Mouse (Mus musculus): ENCODE measurements around the gene Ramp2.

Gene Ramp2

DNA sequence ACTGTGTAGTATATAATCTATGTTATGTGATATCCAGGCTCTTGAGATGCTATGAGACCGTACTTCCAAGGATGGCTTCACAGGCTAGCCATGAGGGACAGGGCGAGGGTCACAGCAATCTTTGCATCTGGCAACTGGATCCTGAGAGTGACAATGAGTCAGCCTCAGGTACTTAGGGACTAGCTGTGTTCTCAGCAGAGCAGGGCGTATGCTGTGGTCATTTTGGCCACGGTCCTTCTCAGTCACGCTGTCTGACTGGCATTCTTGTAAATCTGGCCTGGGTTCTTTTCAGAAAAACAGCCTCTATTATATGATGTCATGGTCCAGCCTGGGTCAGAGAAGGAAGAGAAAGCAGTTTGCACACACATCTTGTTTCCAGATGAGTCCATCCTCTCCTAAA is 9.0 kb upstream of the Ramp2 start:
- no peak for DNase-seq

DNA sequence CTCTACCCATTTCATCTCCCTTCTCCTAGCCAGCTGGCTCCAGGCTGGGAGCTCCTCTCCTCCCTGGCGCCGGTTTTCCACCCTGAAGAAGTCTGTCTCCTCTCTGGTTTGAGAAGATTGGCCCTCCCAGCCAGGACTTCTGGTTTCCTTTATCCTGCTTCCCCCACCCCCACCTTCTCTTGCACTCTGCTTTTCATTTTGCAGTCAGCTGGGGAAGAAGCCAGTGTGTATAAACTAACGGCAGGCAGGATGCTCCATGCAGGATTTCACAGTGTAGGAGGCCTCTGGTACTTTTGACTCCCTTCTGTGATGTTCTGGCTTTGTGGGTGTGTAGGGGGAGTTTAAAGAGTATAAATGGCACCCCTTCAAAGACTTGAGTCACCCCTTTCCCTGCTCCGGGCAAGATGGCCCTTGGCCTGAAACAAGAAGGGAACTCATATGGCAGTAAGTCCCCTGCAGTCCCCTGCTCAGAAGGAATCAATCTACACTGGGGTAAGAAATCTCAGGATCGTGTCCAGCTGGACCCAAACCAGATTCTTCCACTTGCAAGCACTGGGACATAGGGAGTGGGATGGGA is 7.7 kb upstream of the Ramp2 start:
- DNase-seq, result peak; percentile 27

DNA sequence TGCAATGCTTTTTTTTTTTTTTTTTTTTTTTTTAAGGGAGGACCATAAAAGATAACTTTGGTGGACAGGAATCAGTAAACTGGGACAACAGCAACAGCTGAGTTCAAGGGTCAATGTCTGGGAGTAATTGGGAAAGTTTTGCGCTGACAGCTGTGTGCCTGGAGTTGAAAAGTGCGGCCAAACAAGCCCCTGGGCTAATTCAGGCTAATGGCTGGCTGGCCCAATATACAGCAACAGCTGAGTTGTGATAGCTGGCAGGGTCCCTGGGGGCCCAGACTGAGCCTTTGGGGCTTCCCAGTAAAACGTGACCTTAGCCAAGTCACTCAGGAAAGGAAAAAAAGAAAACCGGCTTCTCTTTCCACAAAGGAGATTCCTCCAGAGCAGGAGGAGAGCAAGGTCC is 757 bp upstream of the Ramp2 start:
- DNase-seq, result peak; percentile 74

DNA sequence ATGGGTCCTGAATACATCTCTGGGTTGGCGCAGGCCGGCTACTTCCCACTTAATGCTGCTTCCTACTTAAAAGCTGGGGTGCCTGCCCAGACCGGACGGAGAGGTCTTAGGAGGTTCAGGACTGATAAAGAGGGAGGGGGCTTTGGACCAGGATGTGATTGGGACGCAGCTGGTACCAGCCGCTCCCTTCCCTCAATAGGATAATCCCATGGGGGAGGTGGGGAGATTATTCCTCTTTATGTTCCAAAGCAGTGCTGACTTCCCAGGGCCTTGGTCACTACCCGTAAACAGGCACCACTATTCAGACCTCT is 829 bp downstream of the Ramp2 start:
- DNase-seq, result no peak

DNA sequence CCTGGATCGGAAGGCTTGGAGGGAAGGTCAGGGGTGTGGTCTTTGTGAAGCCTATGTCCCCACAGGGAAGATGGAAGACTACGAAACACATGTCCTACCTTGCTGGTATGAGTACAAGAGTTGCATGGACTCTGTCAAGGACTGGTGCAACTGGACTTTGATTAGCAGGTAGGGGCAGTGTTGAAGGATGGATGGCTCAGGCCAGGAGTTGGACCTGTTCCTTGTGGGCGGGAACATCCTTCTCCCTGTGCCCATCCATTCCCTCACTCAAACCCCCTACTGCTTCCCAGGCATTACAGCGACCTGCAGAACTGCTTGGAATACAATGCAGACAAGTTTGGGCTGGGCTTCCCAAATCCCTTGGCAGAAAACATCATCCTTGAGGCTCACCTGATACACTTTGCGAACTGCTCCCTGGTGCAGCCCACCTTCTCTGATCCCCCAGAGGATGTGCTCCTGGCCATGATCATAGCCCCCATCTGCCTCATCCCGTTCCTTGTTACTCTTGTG is 1.7 kb downstream of the Ramp2 start:
- no peak for DNase-seq

DNA sequence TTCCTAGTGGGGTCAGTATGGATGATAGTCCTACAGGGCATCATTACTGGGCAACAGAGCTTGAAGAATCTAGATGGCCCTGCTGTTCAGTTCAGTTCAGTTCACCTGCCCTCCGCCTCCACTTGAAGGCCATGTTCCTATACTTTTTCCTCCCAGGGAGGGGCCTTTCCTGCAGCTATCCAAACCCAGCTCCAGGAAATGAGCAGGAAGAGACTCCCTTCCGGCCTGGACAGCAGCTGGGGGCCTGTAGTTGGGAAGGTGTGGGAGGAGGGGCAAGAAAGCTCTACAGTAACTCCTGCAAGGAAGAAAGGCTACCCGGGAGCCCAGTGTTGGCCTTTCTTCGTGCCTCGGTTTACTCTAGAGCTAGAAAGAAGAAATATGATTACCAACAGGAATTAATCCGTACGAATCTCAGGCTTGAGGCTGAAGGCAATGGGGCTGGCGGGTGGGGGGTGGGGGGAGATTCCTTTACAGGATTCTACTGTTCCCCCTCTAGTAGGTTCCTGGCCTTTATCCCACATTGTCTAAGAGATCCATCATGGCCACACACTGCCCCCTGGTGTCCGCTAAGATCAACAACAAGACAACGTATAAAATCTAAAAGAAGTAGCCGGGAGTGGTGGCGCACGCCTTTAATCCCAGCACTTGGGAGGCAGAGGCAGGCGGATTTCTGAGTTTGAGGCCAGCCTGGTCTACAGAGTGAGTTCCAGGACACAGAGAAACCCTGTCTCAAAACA is 2.6 kb downstream of the Ramp2 start:
- DNase-seq, result peak; percentile 79

DNA sequence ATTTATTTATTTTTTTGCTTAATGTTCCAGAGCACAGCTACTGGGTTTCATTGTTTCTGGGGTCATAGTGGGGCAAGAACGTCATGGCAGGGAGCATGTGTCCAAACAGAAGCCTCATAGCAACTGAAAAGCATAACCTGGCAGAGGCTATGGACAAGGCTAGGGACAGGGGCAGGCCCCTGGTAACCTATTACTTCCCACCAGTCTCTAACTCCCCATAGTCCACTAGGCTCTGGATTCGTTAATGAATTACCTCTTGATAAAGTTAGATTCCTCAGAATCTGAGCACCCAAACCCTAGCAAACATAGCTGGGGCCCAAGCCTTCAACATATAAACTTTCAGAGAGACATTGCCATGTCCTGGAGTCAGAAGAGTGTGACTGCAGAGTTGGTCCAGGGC is 5.2 kb downstream of the Ramp2 start:
- no peak for DNase-seq

DNA sequence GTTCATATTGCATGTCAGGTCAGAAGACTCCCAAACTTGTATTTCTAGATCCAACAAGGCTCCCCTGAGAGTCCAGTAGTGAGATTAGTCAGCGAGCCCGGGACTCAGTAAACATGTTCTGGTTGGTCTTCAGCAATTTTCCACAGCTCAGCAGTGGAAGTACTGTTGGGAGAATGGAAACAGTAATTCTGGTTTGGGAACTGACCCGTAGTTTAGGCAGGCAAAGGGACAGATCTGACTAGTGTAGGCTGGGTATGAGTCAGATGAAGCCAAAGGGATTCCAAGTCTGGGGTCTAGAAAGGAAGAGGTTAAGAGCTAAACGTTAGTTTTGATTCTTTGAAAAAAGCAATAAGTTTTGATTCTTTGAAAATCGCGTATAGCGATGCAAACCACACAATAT is 7.1 kb downstream of the Ramp2 start:
- no peak for DNase-seq

DNA sequence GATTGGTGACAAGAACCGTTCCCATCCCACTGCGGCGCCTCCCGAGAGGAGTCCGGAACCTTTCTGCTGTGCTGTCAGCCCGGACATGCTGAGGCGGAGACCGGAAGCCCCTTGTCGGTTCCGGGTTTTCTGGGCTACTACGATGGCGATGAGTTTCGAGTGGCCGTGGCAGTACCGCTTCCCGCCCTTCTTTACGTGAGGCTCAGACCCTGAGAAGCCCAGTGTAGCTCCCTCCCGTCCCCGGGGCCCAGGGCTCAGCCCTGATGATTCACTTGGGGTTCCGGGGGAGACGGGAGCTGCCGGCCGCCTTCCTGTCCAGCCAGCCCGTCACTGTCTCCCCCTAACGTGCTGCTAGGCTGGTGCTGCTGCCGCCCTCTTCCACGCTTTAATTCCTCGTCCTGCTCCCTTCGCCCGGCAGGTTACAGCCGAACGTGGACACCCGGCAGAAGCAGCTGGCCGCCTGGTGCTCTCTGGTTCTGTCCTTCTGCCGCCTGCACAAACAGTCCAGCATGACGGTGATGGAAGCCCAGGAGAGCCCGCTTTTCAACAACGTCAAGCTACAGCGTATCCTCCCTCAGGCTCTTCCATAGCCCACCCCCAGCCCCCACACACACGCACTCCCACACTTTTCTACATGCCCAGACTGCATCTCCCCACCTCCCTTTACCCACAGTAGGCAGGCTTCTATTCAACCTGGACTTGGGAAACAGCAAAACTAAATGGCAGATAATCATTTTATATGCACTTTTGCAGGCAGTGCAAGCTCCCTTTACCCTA is 8.0 kb downstream of the Ramp2 start, which contains the start of gene Vps25:
Gene Vps25, plus strand, starts transcription at position 95 of the 777 bp plus-strand sequence.
- peak; percentile 92 for DNase-seq

DNA sequence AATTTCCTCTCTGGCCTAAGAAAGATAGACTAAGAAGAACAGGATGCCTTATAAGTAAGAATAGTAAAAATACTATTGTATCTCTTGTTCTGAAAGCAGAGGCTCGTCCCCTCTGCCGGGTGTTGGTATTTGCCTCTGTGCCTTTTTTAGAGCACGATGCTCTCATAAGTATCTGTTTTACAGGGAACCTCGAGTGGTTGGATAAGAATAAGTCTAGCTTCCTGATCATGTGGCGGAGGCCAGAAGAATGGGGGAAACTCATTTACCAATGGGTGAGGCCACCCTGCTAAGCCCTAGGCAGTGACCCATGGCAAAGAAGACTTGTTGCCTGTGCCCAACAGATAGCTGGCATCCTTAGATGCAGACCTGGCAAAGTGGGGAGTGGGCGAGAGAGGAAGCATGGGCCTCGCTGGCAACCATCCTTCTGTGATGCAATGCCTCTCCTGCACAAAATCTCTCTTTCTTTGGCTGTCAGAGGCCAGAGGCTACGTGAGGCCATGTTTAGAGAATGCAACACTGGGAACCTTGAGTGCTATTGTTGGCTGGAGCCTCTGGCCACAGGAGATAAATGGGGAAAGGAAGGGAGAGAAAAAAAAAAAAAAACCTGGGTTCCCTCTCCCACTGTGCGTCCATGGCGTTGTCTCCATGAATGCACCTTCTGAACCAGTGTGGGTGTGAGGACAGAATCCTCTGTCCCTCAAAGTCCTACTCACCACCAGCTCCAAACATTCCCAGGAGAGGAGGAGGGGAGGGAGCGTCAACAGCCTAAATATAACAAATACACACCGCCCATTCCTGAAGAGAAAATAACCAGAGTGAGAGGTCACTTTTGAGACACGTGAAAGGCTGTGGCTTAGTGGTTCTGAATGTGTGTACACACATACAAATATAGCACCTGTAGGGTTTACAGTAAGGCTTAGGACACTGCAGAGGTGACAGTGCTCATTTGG is 10.3 kb downstream of the Ramp2 start:
- no peak for DNase-seq

DNA sequence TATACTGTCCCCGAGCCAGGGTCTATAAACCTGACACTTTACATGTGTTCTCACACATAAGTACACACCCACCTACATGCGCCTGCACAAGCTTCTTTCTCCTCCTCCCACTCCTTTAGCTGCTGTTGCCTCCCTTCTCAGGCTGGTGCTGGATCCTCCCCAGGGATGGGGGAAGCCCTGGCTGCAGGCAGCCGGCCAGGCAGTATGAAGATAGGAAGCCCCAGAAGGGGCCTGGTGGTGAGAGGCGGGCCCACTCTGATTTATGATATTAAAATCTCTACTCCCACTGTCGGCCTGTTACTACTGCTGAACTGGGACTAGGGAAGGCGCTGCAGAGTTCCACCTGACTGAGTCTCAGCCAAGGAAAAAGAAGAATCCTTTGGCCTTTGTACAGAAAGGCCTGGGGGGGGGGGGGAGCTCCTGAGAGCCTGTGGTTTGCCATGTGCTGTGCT is 13.5 kb downstream of the Ramp2 start:
- DNase-seq, result peak; percentile 36

DNA sequence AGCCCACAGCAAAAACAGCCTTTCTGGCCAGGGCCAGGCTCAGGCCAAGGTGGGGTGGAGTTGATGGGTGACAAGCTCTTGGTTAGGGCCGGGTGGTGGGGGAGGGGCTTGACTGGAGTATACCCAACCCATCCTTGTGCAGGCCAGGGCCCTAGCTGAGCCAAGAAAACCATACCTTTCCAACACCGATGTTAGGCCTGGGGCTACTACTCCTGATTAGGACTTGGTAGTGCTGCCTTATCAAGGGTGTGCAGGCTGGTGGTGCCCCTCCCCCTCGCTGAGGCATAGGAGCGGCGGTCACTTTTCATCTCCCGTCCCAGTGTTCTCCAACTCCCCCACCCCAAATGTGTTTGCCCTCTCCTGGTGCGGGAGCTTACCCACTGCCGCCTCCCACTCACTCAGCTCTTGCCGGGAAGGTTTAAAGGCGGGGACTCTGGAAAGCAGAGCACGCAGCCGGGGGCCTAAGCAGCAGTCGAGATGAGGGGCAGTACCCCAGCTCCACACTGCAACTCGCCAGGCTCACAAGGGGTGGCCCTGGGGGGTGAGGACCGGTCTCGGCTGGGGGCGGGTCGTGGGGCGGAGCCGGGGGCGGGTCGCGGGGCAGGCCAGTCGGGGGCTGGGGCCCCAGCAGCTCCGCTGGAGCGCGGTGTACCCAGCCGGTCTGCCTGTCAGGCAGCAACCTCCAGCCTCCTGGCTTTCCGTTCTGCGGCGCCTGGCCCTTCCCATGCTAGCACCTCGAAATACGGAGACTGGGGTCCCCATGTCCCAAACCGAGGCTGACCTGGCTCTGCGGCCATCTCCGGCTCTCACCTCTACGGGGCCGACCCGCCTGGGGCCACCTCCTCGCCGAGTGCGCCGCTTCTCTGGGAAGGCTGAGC is 14.4 kb downstream of the Ramp2 start, which contains the start of gene Wnk4:
Gene Wnk4, plus strand, starts transcription at position 620 of the 878 bp plus-strand sequence.
- DNase-seq, result peak; percentile 85

DNA sequence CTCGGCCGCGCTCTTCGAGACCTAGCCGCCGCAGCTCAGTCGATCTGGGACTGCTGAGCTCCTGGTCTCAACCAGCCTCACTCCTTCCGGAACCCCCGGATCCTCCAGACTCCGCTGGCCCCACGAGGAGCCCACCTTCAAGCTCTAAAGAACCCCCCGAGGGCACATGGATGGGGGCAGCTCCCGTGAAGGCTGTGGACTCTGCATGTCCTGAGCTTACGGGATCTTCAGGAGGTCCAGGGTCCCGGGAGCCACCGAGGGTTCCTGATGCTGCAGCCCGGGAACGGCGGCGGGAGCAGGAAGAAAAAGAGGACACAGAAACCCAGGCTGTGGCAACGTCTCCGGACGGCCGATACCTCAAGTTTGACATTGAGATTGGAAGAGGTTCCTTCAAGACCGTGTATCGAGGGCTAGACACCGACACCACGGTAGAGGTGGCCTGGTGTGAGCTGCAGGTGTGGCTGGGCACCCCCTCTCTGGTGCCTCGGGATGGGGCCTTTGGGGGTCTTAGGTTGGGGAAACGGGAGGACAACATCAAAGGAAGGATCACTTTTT is 15.1 kb downstream of the Ramp2 start:
- peak; percentile 27 for DNase-seq

DNA sequence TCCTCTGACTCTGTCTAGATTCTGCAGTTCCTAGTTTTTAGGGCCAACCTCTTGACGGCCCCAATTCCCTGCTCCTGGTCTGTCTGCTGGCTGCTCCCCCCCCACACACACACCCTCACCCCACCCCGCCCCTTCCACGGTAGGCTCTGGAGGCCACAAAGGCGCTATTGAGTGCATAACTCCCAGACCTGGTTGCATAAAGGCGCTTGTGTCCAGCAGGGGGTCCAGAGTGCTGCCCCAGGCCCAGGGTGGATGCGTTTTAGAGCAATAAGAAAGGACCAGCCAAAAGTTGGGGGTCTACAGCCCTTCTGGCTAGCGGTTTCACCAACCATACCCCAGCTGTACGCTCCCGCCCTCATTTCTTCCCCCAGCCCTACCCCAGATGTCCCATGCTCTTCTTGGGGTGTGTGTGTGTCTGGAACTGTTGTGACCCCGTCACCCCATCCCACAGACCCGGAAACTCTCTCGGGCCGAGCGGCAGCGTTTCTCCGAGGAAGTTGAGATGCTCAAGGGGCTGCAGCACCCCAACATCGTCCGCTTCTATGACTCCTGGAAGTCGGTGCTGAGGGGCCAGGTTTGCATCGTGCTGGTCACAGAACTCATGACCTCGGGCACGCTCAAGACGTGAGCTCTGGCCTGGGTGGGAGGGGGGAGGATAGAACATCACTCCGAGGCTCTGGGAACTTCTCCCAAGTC is 16.6 kb downstream of the Ramp2 start:
- DNase-seq, result peak; percentile 64

DNA sequence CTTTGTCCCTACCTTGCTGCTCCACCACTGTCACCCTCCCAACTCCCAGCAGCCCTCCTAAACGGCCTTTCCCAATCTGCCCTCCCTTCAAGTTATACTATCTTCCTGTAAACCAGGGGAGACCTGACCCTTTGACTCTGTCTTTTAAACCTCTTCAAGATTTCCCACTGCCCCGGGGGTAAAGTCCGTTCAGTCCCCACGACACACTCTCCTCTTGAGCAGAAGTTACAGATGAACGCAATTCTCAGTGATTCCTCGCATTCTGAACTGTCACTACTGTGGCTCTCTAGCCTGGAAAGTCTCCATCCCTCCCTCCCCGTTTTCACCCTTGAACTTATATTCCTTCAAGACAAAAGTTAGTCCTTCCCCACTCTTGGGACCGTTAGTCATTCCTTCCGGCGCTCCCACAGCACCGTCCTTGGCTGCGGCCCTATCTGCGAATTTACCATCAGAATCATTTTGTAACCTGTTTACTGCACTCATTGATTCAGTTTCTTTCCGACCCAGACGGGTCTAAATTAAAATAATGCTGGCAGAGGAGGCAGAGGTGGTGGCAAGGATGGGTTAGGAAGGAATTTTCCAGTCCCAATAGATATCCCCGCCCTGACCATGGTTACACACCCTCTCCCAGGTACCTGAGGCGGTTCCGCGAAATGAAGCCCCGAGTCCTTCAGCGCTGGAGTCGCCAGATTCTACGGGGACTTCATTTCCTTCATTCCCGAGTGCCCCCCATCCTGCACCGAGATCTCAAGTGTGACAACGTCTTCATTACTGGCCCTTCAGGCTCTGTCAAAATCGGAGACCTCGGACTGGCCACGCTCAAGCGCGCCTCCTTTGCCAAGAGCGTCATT is 17.5 kb downstream of the Ramp2 start:
- DNase-seq, result peak; percentile 37

DNA sequence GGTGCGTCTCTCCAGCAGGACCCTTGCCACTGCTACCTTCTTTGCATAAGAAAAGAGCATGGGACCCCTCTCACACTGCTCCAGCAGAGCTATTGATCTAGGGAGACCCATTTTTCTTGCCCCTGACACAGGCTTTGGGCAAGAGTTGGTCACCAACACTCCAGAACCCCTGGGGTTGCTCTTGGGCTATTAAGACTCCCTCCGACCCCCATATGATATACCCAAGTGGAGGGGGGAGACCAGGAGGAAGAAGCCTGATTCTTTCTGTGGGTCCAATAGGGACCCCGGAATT is 18.1 kb downstream of the Ramp2 start:
- no peak for DNase-seq

DNA sequence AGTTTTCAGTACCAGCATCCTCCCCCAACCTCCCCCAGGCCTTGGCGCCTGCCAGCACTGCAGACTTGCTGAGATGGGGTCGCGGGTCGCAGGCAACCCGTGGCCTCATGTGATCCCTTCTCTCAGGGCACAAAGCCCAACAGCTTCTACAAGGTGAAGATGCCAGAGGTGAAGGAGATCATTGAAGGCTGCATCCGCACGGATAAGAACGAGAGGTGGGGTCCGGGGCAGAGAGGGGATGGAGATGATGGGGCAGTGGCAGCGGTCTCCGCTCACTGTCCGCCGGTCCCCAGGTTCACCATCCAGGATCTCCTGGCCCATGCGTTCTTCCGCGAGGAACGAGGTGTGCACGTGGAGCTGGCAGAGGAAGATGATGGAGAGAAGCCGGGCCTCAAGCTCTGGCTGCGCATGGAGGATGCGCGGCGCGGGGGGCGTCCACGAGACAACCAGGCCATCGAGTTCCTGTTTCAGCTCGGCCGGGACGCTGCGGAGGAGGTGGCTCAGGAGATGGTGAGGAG is 19.2 kb downstream of the Ramp2 start:
- DNase-seq, result peak; percentile 57

DNA sequence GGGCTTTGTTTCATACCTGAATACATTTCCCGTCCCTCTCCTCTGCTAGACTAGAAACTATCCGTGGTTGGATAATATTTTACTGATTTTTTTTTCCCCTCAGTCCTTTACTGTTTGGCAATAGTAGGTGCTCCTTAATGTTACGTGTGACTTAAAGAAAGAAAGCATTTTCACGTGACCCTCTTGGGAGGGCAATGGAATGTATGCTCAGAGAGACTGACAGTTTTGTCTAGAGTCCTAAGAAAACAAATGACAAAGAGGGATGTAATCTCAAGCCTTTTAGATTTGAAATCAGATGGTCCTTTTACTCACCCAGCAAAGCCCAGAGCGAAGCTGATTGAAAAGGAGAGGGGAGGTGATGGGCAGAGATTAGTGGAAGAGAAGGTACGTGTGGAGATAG is 20.1 kb downstream of the Ramp2 start:
- no peak for DNase-seq

DNA sequence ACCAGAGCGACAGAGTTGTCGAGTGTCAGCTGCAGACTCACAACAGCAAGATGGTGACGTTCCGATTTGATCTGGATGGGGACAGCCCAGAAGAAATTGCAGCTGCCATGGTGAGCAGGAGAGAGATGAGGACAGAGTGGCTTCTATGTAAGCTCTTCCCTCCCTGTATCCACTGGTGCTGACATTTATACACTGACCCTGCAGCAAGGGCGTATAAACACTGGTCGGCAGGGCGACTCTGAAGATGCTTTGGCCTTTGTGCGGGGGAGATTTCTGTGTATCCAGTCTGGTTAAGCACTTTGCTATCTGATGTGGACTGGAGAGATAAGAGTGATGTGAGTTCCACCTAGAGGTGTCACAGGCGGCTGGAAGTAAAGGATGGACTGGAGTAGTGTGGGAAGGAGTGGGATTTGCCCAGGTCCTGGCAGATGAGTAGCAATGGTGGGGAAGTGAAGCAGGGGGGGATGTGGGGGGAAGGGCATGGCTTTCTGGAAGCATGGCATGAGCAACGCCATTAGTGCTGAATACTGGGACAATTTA is 23.8 kb downstream of the Ramp2 start:
- peak; percentile 37 for DNase-seq

Measured in embryo, embryonic 11 days (tissue).